Mouse (Mus musculus) lung, embryonic 15.5 days (tissue): ENCODE measurements at regions not wholly inside any gene's neighbourhood (a gene's known extent, or its start where the extent isn't known, plus 50 kb on each side); places are given as distances from the start of the nearest gene placed in this dataset.

ENCODE experiments used
- ATAC-seq: fragments of 200-750 bp; cut with Nextera tagmentation; 2 replicates; pipeline ENCODE4 v1.8.0; 2017; ENCODE audit warnings: moderate number of reproducible peaks, borderline replicate concordance; ENCODE audit not compliant: low FRiP score, low TSS enrichment; ENCODE audit errors: extremely low read depth
- H3K27ac ChIP-seq: fragments of 300-500 bp; sonication (generic); 2 replicates; pipeline ENCODE4 v1.5.1; 2015; ENCODE audit warnings: moderate library complexity, mild to moderate bottlenecking, inconsistent platforms
- H3K27me3 ChIP-seq: fragments of 300-500 bp; sonication (generic); 2 replicates; pipeline ENCODE4 v1.6.1; 2015; ENCODE audit warnings: inconsistent platforms
- H3K36me3 ChIP-seq: fragments of 300-500 bp; sonication (generic); 2 replicates; pipeline ENCODE4 v1.6.1; 2015; ENCODE audit warnings: inconsistent platforms
- H3K4me1 ChIP-seq: fragments of 300-500 bp; sonication (generic); 2 replicates; pipeline ENCODE4 v1.6.1; 2015; ENCODE audit warnings: inconsistent platforms
- H3K4me2 ChIP-seq: fragments of 300-500 bp; sonication (generic); 2 replicates; pipeline ENCODE4 v1.6.1; 2015; ENCODE audit warnings: inconsistent platforms, mild to moderate bottlenecking, moderate library complexity
- H3K4me3 ChIP-seq: fragments of 300-500 bp; sonication (generic); 2 replicates; pipeline ENCODE4 v1.5.1; 2015; ENCODE audit warnings: mild to moderate bottlenecking, inconsistent platforms
- H3K9ac ChIP-seq: fragments of 300-500 bp; sonication (generic); 2 replicates; pipeline ENCODE4 v1.6.1; 2015; ENCODE audit warnings: inconsistent platforms
- H3K9me3 ChIP-seq: fragments of 300-500 bp; sonication (generic); 2 replicates; pipeline ENCODE4 v1.6.1; 2016; ENCODE audit warnings: inconsistent platforms
- WGBS: fragments of 180-500 bp; shearing (Covaris S2); methylation state at CpG from one replicate; pipeline ENCODE4 v1.1.7; 2015; 5-methylcytosine and 5-hydroxymethylcytosine counted together

DNA sequence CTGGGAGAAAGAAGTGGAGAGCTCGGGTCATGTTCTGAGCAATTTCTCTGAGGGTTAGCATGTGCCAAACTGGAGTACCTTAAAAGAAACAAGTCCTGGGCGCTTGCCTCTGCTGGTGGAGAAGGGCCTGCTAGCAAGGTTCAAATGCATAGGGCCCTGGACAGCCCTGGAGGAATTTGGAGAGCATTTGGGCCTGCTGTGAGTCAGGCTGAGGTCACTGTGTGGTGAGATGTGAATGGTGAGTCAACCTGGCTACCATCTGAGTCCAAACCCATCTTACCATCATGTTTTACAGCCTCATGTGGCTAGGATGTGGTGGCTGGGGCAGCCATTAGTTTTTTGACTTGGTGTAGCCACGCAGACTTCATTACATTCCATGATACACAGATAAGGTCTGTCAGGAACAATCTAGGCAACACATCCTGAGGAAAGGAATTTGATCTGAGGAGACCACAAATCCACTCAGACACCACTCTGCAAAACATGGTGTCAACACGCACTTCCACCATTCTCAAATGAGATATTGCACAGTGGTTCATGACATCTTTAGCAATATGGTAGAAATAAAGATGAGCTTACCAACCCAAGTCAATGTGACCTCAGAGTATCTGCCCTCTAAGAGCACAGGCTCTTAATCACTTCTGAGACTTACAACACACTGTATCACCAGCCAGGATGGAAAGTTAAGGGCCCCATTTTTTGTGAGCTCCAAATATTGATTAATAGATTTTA, 83.1 kb downstream of the Thbs2 start:
- Histone ChIP-seq H3K4me1 (no peaks in the 10 kb centered on the region), H3K9ac (no peak overlapping the region), H3K27ac (no peak overlapping the region), H3K4me2 (no peak overlapping the region), H3K27me3 (no peaks in the 10 kb centered on the region), H3K36me3 (no peaks in the 10 kb centered on the region), H3K4me3 (no peak overlapping the region), H3K9me3 (no peaks in the 10 kb centered on the region)
- no peak for ATAC-seq
- 74% methylated on average over 4 of the region's 4 CpGs for WGBS

DNA sequence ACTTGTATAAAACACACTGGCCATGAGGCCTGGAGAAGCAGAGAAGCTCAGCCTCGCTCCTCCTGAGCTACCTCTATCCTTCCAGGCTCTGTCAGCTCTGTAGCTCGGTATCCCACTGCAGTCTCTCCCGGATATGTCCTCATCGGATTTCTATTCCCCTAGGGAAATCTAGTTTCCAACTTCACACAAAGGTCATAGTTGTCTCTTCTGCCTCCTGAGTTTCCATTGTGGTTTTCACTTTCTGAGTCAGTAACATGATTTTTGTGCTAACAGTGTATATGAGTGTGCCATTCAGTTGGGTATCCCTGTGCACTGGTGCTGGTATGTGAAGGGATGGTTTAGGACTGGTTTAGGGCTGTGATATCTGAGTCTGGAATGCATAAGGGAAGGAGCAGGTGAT, 85.2 kb downstream of the Thbs2 start:
- WGBS = 78% methylated on average over 4 of the region's 4 CpGs
- Histone ChIP-seq H3K9me3 (no peaks in the 10 kb centered on the region), H3K27me3 (no peaks in the 10 kb centered on the region), H3K4me1 (no peaks in the 10 kb centered on the region), H3K27ac (no peak overlapping the region), H3K36me3 (no peaks in the 10 kb centered on the region), H3K4me2 (no peak overlapping the region), H3K9ac (no peak overlapping the region), H3K4me3 (no peak overlapping the region)
- ATAC-seq = no peak

DNA sequence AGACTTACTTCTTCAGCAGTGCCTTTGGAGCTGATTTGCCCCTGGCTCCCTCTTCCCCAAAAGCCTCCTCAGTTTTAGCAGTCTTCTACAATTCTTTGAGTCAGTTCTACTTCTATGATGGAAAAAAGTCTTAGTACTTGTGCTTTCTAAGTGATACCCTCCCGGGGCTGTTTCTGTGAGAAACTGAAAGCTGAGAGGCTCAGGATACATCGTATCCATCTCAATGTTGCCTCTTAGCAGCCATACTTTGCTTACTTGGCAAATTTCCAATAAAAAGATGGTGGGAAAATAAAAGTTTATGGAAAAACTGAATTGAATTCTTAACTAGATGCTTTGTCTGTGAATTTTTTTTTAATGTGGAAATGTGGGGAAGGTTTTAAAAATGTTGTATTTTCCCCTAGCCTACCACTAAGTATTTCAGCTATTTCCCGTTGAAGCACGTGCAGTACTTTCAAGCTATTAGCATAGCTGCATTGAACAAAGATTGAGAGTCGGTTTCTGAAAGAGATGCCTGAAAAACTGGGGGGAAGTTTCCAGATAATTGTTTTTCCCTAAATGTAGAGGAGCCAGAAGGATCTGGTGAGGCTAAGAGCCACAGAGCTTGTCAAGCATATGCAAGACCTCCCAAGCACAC, 87.6 kb downstream of the Thbs2 start:
- 63% methylated on average over 5 of the region's 5 CpGs for WGBS
- H3K4me2 ChIP-seq = no peak overlapping the region
- no peaks in the 10 kb centered on the region for H3K27me3 ChIP-seq
- ATAC-seq = no peak
- no peak overlapping the region for H3K4me3 ChIP-seq
- H3K9ac ChIP-seq = no peak overlapping the region
- H3K36me3 ChIP-seq = no peaks in the 10 kb centered on the region
- no peak overlapping the region for H3K27ac ChIP-seq
- no peaks in the 10 kb centered on the region for H3K9me3 ChIP-seq
- no peaks in the 10 kb centered on the region for H3K4me1 ChIP-seq

DNA sequence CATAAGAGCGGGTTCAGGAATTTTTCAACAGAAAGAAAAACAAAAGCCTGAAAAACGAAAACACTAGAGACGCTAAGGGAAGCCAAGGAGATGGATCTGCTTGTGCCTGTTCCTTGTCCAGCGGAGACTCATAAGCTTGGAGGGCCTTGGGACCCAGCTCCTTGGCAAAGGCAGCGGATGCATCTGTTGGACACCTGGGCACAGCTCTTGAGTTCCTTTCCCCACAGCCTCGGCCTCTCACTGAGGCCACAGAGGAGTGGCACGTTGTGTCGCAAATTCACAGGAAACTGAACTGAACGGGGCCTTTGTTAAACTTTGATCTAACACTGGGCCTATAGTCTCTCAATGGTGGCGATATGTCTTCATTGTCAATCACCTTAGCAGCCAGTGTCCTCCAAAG, 94.4 kb downstream of the Thbs2 start:
- WGBS = 66% methylated on average over 10 of the region's 10 CpGs
- ATAC-seq = no peak

DNA sequence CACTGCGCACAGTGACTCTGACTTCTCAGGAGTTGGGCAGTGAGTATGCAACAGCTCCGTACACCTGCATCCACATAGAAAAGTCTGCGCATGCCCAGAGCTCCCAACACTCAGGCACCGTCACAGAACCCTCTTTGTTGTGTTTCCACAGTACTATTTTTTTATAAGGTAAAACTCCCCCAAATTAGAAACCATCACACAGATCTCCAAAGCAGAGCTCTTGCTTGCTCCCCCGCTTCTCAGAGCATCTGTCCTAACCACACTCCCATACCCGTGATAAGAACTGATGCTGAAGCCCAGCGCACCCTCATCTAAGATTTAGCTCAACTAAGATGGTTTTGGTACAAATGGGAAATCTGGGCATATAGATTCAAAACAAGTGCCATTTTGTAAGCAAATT, 97.6 kb downstream of the Thbs2 start:
- 76% methylated on average over 7 of the region's 7 CpGs for WGBS
- Histone ChIP-seq H3K9me3 (no peaks in the 10 kb centered on the region), H3K4me1 (0 out of 2 replicates have a peak, but pooled peaks cover 6% of the 10 kb centered on the region), H3K9ac (no peak overlapping the region), H3K27me3 (no peaks in the 10 kb centered on the region), H3K4me3 (no peak overlapping the region), H3K36me3 (no peaks in the 10 kb centered on the region), H3K27ac (no peak overlapping the region), H3K4me2 (no peak overlapping the region)
- no peak for ATAC-seq

More for the DNA sequence above, 94.4 kb downstream of the Thbs2 start:
- 0 out of 2 replicates have a peak, but pooled peaks cover 6% of the 10 kb centered on the region for H3K4me1 ChIP-seq
- H3K4me2 ChIP-seq = no peak overlapping the region
- no peaks in the 10 kb centered on the region for H3K36me3 ChIP-seq
- no peaks in the 10 kb centered on the region for H3K27me3 ChIP-seq
- H3K9me3 ChIP-seq = no peaks in the 10 kb centered on the region
- no peak overlapping the region for H3K4me3 ChIP-seq
- H3K9ac ChIP-seq = no peak overlapping the region
- no peak overlapping the region for H3K27ac ChIP-seq

DNA sequence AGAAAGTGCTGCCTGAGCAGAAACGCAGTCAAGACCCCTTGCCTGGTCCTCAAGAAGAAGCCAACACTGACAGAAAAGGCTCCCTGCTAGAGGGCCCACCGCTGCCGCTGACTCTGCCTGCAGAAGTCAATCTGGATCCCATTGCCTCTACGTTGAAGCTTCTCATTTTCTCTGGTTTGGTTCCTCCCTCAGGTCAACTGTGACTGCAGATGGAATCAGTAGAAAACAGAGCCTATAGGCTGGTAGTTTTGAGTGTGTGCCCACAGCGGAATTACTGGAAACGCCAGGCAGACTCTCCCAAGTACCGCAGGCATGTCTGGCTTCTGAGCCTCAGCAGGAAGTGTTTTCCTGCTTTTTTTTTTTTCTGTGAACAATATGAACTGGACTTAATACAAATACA, 98.5 kb downstream of the Thbs2 start:
- H3K27ac ChIP-seq = no peak overlapping the region
- no peak overlapping the region for H3K4me2 ChIP-seq
- no peaks in the 10 kb centered on the region for H3K9me3 ChIP-seq
- no peaks in the 10 kb centered on the region for H3K27me3 ChIP-seq
- no peaks in the 10 kb centered on the region for H3K36me3 ChIP-seq
- no peak overlapping the region for H3K4me3 ChIP-seq
- 0 out of 2 replicates have a peak, but pooled peaks cover 6% of the 10 kb centered on the region for H3K4me1 ChIP-seq
- no peak for ATAC-seq
- WGBS = 62% methylated on average over 7 of the region's 7 CpGs
- no peak overlapping the region for H3K9ac ChIP-seq

DNA sequence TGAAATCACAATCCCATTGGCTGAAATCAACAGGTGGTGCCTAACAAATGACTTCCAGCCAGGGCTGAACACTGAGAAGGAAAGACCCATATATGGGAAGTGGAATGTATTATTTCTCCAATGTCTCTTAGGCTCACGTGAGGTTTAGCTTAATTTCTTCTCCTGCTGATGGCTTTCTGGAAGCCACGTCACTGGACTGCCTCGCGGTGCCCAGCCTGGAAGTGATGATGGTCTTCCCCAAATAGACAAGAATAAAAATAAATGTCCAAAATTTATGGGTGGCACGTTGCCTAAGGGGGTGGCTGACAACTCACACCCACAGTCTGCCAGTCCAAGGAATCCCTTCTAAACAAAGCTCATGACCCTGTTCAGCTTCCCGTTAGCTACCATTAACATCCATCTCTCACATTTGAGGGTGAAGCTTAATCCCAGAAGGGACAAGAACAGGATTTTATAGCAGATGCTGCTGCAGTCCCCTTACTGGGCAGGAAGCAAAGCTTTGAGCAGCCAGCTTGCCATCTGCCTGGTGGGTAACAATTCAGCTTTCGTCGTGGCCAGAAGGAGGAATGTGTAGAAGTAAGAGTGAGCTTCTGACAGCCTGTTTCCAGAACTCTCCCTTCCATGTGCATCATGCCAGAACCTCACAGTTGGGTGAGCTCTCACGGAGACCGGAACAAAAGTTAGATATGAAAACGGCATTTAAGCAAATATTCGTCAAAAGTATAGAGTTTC, 105.8 kb downstream of the Thbs2 start:
- Histone ChIP-seq H3K4me2 (no peak overlapping the region), H3K9me3 (no peaks in the 10 kb centered on the region), H3K27me3 (no peaks in the 10 kb centered on the region), H3K4me1 (no peaks in the 10 kb centered on the region), H3K9ac (no peak overlapping the region), H3K4me3 (no peak overlapping the region), H3K36me3 (no peaks in the 10 kb centered on the region), H3K27ac (no peak overlapping the region)
- 73% methylated on average over 12 of the region's 12 CpGs for WGBS
- no peak for ATAC-seq

DNA sequence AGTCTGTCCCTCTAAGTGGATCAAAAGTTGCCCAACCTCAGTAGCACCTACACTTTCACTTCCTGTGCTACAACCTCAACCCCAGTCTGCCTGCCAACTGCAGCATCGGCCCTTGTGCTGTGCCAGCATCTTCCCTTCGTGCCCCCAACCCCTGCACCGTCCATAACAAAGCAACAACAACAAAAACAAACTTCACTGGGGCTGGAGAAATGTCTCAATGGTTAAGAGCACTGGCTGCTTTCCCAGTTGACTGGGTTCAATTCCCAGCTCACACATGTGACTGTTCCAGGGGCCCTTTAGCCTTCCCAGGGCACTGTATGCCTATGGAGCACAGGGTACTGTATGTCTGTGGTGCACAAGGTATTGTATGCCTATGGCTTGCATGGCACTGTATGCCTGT, 114.4 kb downstream of the Thbs2 start:
- WGBS = 70% methylated on average over 3 of the region's 3 CpGs
- no peak for ATAC-seq

DNA sequence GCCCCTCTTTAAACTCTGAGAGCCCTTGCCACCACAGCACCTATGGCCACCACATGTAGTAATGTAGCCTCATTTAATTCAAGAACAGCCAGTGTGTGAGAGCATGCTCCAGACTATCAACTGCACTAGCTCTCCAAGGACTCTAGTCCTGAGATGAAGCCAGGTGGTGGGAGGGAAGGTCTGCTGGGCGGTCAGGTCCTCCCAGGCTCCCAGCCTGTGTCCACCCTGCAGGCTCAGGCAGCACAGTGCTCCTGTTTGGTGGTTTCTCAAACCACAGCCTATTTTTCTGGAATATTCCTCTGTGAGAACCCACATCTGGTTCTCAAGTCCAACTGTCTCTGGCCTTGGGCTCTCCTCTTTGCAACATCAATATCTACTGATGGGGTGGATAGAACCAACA, 115.3 kb downstream of the Thbs2 start:
- Histone ChIP-seq H3K9me3 (no peaks in the 10 kb centered on the region), H3K36me3 (no peaks in the 10 kb centered on the region), H3K27ac (no peak overlapping the region), H3K9ac (no peak overlapping the region), H3K27me3 (no peaks in the 10 kb centered on the region), H3K4me3 (no peak overlapping the region), H3K4me1 (no peaks in the 10 kb centered on the region), H3K4me2 (no peak overlapping the region)
- no peak for ATAC-seq
- 76% methylated on average over 1 of the region's 1 CpGs for WGBS

More for the DNA sequence above, 114.4 kb downstream of the Thbs2 start:
- no peaks in the 10 kb centered on the region for H3K4me1 ChIP-seq
- no peaks in the 10 kb centered on the region for H3K9me3 ChIP-seq
- H3K4me2 ChIP-seq = no peak overlapping the region
- no peak overlapping the region for H3K9ac ChIP-seq
- no peak overlapping the region for H3K27ac ChIP-seq
- no peak overlapping the region for H3K4me3 ChIP-seq
- H3K27me3 ChIP-seq = no peaks in the 10 kb centered on the region
- no peaks in the 10 kb centered on the region for H3K36me3 ChIP-seq

DNA sequence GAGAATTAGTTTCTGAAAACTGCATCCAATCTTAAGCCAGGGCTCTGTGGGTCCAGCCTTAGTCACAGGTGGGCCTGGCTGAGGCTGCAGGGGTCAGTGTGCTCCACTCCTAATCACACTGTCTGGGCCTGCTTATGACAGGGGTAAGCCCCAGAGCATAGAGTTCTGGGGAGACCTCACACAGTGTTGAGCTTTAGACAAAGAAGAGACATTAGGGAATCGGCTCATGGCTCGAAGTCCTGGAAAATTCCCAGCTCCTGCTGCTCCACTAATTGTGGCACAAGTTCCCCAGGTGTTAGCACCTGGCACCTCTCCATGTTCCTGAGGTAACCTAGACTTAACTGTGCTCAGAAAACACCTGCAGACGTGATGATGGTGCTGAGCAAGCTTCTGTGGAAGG, 115.8 kb downstream of the Thbs2 start:
- Histone ChIP-seq H3K4me2 (no peak overlapping the region), H3K27ac (no peak overlapping the region), H3K4me1 (no peaks in the 10 kb centered on the region), H3K9me3 (no peaks in the 10 kb centered on the region), H3K9ac (no peak overlapping the region), H3K27me3 (no peaks in the 10 kb centered on the region), H3K36me3 (no peaks in the 10 kb centered on the region), H3K4me3 (no peak overlapping the region)
- 60% methylated on average over 3 of the region's 3 CpGs for WGBS
- no peak for ATAC-seq

DNA sequence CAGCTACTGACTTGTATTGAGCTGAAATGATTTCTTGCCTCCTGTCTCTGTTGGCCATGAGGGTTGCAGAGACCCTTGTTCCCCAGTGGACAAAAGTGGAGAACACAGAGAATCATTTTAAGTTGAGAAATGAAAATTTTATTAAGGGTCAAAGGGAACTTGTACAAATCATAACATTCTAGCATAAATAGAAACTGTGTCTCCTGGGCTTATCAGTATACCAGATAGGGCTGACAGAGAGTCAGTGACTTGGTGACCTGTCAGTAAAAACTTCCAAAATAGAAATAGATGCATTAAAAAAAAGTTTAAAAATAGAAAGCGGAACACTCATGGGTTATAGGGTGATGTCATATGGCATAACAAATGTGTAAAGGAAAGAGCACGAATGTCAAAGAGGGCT, 117.9 kb downstream of the Thbs2 start:
- 48% methylated on average over 2 of the region's 2 CpGs for WGBS

DNA sequence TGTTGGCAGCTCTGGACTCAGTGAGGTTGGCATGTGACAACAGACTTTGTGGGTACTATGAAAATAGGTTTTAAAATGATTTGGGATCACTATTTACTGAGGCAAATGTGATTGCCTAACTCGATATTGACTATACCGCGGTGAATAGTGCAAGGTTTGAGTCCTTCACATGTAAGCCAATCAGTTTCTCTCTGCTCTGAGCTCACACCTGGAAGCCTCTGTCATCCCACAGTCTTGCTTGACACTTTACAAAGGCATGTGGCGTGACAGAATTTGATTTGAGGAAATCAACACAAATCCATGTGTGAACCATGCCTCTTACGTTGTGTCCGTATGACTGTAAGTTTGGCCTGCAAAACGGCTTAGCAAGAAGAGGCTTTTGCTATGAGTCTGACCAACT, 122.9 kb downstream of the Thbs2 start:
- ATAC-seq = no peak
- Histone ChIP-seq H3K4me2 (no peak overlapping the region), H3K4me1 (no peaks in the 10 kb centered on the region), H3K27ac (no peak overlapping the region), H3K9ac (no peak overlapping the region), H3K27me3 (no peaks in the 10 kb centered on the region), H3K4me3 (no peak overlapping the region), H3K9me3 (no peaks in the 10 kb centered on the region), H3K36me3 (no peaks in the 10 kb centered on the region)
- 87% methylated on average over 7 of the region's 7 CpGs for WGBS

More for the DNA sequence above, 117.9 kb downstream of the Thbs2 start:
- Histone ChIP-seq H3K4me3 (no peak overlapping the region), H3K4me1 (no peaks in the 10 kb centered on the region), H3K36me3 (no peaks in the 10 kb centered on the region), H3K27me3 (no peaks in the 10 kb centered on the region), H3K4me2 (no peak overlapping the region), H3K9ac (no peak overlapping the region), H3K9me3 (no peaks in the 10 kb centered on the region), H3K27ac (no peak overlapping the region)
- no peak for ATAC-seq
